Mouse (Mus musculus) CH12.LX (cell line): ENCODE results near the gene Ggcx. TPM values are rescaled to one million over a fixed set of nuclear protein-coding genes. Genes with fewer than 3 reads are reported as not detected.

ENCODE experiments used
- DNase-seq: peaks from one replicate; pipeline ENCODE4 v3.0.0-alpha.2; 2013; ENCODE audit errors: extremely low read depth
- H3K27ac ChIP-seq: 2 replicates; pipeline ENCODE4 v1.5.1; 2012; ENCODE audit warnings: low read depth, mild to moderate bottlenecking, control low read depth, moderate library complexity; ENCODE audit not compliant: insufficient read depth
- H3K27me3 ChIP-seq: replicated peaks from 2 replicates; pipeline ENCODE3; 2012; ENCODE audit warnings: inconsistent platforms
- H3K36me3 ChIP-seq, 2 experiments: replicated peaks in 1 of 2; 2 replicates each; pipeline versions ENCODE3 to v1.6.1; 2012; ENCODE audit warnings: inconsistent platforms in 1 of 2, low read length in 1 of 2, mild to moderate bottlenecking in 1 of 2, mixed read lengths in 1 of 2, moderate library complexity in 1 of 2; ENCODE audit not compliant: control insufficient read depth in 1 of 2, insufficient read depth in 1 of 2
- H3K4me1 ChIP-seq, 2 experiments: 2 replicates each; pipeline ENCODE4 v1.6.1; 2012; ENCODE audit warnings: inconsistent platforms in 1 of 2, moderate library complexity in 1 of 2; ENCODE audit not compliant: insufficient read depth in 2 of 2, control insufficient read depth in 1 of 2
- H3K4me2 ChIP-seq: 2 replicates; pipeline ENCODE4 v1.6.1; 2012; ENCODE audit warnings: low read depth, mild to moderate bottlenecking, control low read depth; ENCODE audit not compliant: poor library complexity, insufficient read depth, severe bottlenecking
- H3K4me3 ChIP-seq, 3 experiments: fragments of 150-350 bp in 1 of 3; sonication (generic) in 1 of 3; replicated peaks in 1 of 3; 2 replicates each; pipeline versions ENCODE3 to v1.5.1; 2011 to 2012; ENCODE audit warnings: low read depth in 2 of 3, low read length in 2 of 3, mild to moderate bottlenecking in 2 of 3, moderate library complexity in 2 of 3, control low read depth in 1 of 3, improper control_type of control experiment in 1 of 3, inconsistent platforms in 1 of 3, mixed read lengths in 1 of 3; ENCODE audit not compliant: poor library complexity in 1 of 3
- H3K79me2 ChIP-seq: replicated peaks from 2 replicates; pipeline ENCODE4 v1.6.1; 2012; ENCODE audit warnings: mild to moderate bottlenecking, moderate library complexity; ENCODE audit not compliant: control insufficient read depth, poor library complexity, insufficient read depth, severe bottlenecking; ENCODE audit errors: extremely low read depth
- H3K9ac ChIP-seq: 2 replicates; pipeline ENCODE4 v1.6.1; 2012; ENCODE audit warnings: low read depth, mild to moderate bottlenecking, control low read depth, moderate library complexity; ENCODE audit not compliant: insufficient read depth
- H3K9me3 ChIP-seq: replicated peaks from 2 replicates; pipeline ENCODE3; 2012; ENCODE audit warnings: low read length, inconsistent platforms, mixed read lengths
- BHLHE40 ChIP-seq: IDR thresholded peaks from 2 replicates; pipeline ENCODE4 v1.6.1; 2011; ENCODE audit warnings: mild to moderate bottlenecking, low read depth, low read length, improper control_type of control experiment
- CHD2 ChIP-seq: IDR thresholded peaks from 2 replicates; pipeline ENCODE4 v1.6.1; 2011; ENCODE audit warnings: low read length, improper control_type of control experiment
- EP300 ChIP-seq: IDR thresholded peaks from 2 replicates; pipeline ENCODE4 v1.6.1; 2011; ENCODE audit warnings: low read length, improper control_type of control experiment
- ETS1 ChIP-seq: conservative IDR thresholded peaks from 2 replicates; pipeline ENCODE4 v1.6.1; 2012; ENCODE audit warnings: low read depth, mild to moderate bottlenecking, inconsistent platforms, low read length, improper control_type of control experiment, moderate library complexity
- JUND ChIP-seq: conservative IDR thresholded peaks from 2 replicates; pipeline ENCODE4 v1.6.1; 2011; ENCODE audit warnings: low read depth, low read length, improper control_type of control experiment
- MAZ ChIP-seq: IDR thresholded peaks from 2 replicates; pipeline ENCODE4 v1.6.1; 2012; ENCODE audit warnings: low read depth, mild to moderate bottlenecking, inconsistent platforms, low read length, improper control_type of control experiment, moderate library complexity
- MYC ChIP-seq: IDR thresholded peaks from 2 replicates; pipeline ENCODE4 v1.6.1; 2011; ENCODE audit warnings: low read depth, mild to moderate bottlenecking, improper control_type of control experiment, low read length
- NELFE ChIP-seq: IDR thresholded peaks from 2 replicates; pipeline ENCODE4 v1.6.1; 2011; ENCODE audit warnings: low read depth, low read length, improper control_type of control experiment
- NRF1 ChIP-seq: IDR thresholded peaks from 2 replicates; pipeline ENCODE4 v1.6.1; 2014; ENCODE audit warnings: low read depth, mild to moderate bottlenecking, inconsistent platforms, low read length, improper control_type of control experiment, moderate library complexity
- POLR2AphosphoS2 ChIP-seq: IDR thresholded peaks from 2 replicates; pipeline ENCODE4 v1.6.1; 2011; ENCODE audit warnings: low read depth, low read length, improper control_type of control experiment
- TCF12 ChIP-seq: IDR thresholded peaks from 2 replicates; pipeline ENCODE4 v1.6.1; 2014; ENCODE audit warnings: low read depth, mild to moderate bottlenecking, inconsistent platforms, low read length, improper control_type of control experiment
- USF2 ChIP-seq: conservative IDR thresholded peaks from 2 replicates; pipeline ENCODE4 v1.6.1; 2011; ENCODE audit warnings: low read depth, low read length, improper control_type of control experiment
- dilution Hi-C: fragments of 300-500 bp; cut with MboI; formaldehyde crosslinking; loops from 2 replicates; pipeline ENCODE4 v1.14.3; 2020; ENCODE audit warnings: low sequenced_read_pairs; ENCODE audit not compliant: extremely low pct_unique_long_range_greater_than_20kb, extremely low pct_ligation_motif_present
- in situ Hi-C: fragments of 300-500 bp; cut with MboI; formaldehyde crosslinking; loops from 3 replicates; pipeline ENCODE4 v1.14.3; 2019; ENCODE audit warnings: low sequenced_read_pairs, low pct_ligation_motif_present, low pct_unique_long_range_greater_than_20kb, mixed read lengths
- polyA plus RNA-seq: library from polyadenylated mRNA; unstranded; fragments of >175 nt; gene quantifications from 2 replicates; pipeline ENCODE4 v1.2.1, GENCODE M21; 2012; ENCODE audit warnings: low read depth; ENCODE audit not compliant: insufficient read length
- total RNA-seq, 2 experiments: library from RNA; depleted of rRNA; stranded (reverse); fragments of 300-350 nt in 1 of 2; fragments of >200 nt in 1 of 2; gene quantifications; 2 replicates each; pipeline ENCODE4 v1.2.3; 2012 to 2014

Gene Ggcx
- total and polyA plus RNA-seq, 3 experiments = 5.2 to 7.8 (median 6.7) TPM

DNA sequence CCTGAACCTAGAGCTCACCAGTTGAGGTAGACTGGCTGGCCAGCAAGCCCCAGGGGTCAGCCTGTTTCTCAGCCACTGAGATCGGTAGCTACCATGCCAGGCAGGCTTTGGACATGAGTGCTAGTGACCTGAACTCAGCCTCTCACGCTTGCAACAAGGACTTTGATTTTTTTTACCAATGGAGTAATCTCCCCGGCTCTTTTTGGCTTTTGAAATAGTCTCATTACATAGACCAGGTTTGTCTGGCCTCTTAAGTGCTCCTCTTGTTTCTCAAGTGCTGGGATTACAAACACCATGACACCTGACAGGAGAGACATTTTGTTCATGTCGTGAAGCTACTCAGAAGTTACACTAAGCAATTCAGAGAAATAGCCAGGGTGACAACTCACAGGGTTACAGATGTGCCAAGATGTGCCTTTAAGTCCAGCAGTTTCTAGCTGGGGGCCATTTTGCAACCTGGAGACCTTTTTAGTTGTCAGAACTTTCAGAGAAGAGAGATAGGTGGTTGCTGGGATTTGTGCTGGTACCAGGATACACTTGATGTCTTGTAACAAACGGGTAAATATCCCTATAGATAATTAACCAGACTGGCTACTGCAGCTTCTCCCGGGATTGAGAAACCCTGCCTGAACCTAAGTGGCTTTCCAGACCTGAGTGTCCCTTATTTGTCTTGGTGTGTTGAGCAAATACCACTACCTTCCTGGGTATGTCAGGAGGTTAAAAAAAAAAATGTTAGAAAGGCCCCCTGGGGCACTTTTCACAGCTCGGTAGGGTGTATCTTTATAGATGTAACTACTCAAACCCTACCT, 2.1 kb downstream of the Ggcx start:
- Histone ChIP-seq H3K4me1 (peaks cover 0 to 21% of the 10 kb centered on the region in 2 experiments; a peak in 2 of 4 replicates), H3K9ac (no peak overlapping the region), H3K27me3 (no peaks in the 10 kb centered on the region), H3K4me3 (no peak overlapping the region), H3K36me3 (peaks cover 12 to 47% of the 10 kb centered on the region in 2 experiments)
- in situ Hi-C loops = loop anchor here (25.0 kb wide), 1 partner anchor 421 kb away; no protein-coding TSS in a partner anchor
- TF ChIP-seq CHD2 (no peak), POLR2AphosphoS2 (no peak), JUND (no peak), ETS1 (no peak), EP300 (no peak), USF2 (no peak), MYC (no peak), MAZ (no peak), NELFE (no peak), NRF1 (no peak)
- TF ChIP-seq, all 38 proteins: peak for 0
- Histone ChIP-seq H3K79me2 (no peaks in the 10 kb centered on the region; the same call in 1 of the 2 replicates), H3K4me2 (no peak overlapping the region), H3K27ac (no peak overlapping the region), H3K9me3 (no peaks in the 10 kb centered on the region)
- DNase-seq = no peak
- dilution Hi-C loops = no loop called here

DNA sequence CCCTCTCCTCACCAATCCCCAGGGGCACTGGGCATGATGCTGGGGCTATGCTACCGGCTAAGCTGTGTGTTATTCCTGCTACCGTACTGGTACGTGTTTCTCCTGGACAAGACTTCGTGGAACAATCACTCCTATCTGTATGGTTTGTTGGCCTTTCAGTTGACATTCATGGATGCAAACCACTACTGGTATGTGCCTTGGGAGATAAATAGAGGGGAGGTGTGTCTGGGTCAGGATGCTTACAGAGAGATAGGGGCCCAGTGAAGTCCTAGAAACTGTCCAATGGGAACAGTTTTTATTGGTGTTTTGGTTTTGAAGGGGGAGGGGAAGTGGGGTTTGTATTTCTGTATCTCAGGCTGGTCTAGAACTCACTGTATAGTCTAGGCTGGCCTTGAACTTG, 4.2 kb downstream of the Ggcx start:
- TF ChIP-seq ETS1 = no peak
- TF ChIP-seq TCF12 = no peak
- no peak for TF ChIP-seq BHLHE40
- H3K27ac ChIP-seq = no peak overlapping the region
- H3K9ac ChIP-seq = no peak overlapping the region
- H3K9me3 ChIP-seq = no peaks in the 10 kb centered on the region
- DNase-seq = no peak
- peaks cover 14 to 67% of the 10 kb centered on the region in 2 experiments for H3K36me3 ChIP-seq
- no peak overlapping the region for H3K4me2 ChIP-seq
- peaks cover 0 to 21% of the 10 kb centered on the region in 2 experiments; a peak in 2 of 4 replicates for H3K4me1 ChIP-seq
- in situ Hi-C loops (loop anchor here (25.0 kb wide), 1 partner anchor 419 kb away; no protein-coding TSS in a partner anchor), dilution Hi-C loops (no loop called here)
- H3K79me2 ChIP-seq = no peaks in the 10 kb centered on the region; the same call in 1 of the 2 replicates
- no peak overlapping the region for H3K4me3 ChIP-seq
- H3K27me3 ChIP-seq = no peaks in the 10 kb centered on the region

DNA sequence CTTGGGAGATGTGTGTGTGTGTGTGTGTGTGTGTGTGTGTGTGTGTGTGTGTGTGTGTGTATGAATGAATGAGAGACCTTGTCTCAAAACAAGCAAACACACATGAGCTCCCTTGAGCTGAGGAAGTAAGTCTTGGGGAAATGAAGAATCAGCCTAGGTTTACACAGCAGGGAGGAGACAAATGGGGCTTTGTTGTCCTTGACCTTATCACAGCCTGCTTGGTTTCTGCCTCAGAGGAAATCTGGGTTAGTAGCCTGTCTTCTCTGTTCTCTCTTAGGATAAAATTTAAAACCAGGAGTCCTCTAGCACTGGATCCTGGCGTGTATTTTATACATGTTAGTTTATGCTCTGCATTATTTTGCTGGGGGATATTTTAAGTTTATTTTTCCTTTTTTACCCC, 5.7 kb downstream of the Ggcx start:
- Histone ChIP-seq H3K36me3 (peaks cover 26 to 82% of the 10 kb centered on the region in 2 experiments), H3K9ac (no peak overlapping the region), H3K79me2 (no peaks in the 10 kb centered on the region)
- no peak for TF ChIP-seq MAZ
- TF ChIP-seq, all 38 proteins: peak for 0
- Histone ChIP-seq H3K9me3 (peaks cover 2% of the 10 kb centered on the region), H3K27me3 (no peaks in the 10 kb centered on the region), H3K27ac (no peak overlapping the region), H3K4me2 (no peak overlapping the region), H3K4me3 (no peak overlapping the region), H3K4me1 (peaks cover 0 to 18% of the 10 kb centered on the region in 2 experiments; a peak in 2 of 4 replicates)
- DNase-seq = no peak
- dilution Hi-C loops = no loop called here
- in situ Hi-C loops = loop anchor here (25.0 kb wide), 1 partner anchor 417 kb away; no protein-coding TSS in a partner anchor
